10 mouse cellular contexts compared by ENCODE assay signal in genomic region chr5:39076555-39077178, GRCm38 (mm10).
DNase-seq lines count a peak whose midpoint lies in the region; ATAC-seq and TF ChIP-seq lines count a peak whose summit lies in the region.
"Had no signal": no experiment of that assay in that cellular context is flagged by ENCODE, and none has a peak within 500 bp of the region (broad histone marks: within the 10 kb centered on the region; RNA-seq: fewer than 3 reads in every experiment).

No protein-coding gene starts in this region.

- TF ChIP-seq CTCF in left cerebral cortex, adult 2 months (IDR thresholded peaks at IDR 0.05): no peak; the same call in 1 of the 2 replicates

- no peak overlapping the region for H3K27ac ChIP-seq in left cerebral cortex, adult 2 months
- H3K27ac ChIP-seq in hindbrain, embryonic 16.5 days (ENCODE audit: low read depth, low read length): no peak overlapping the region
- H3K27ac ChIP-seq: limb, embryonic 12.5 days had no signal

- H3K4me1 ChIP-seq in hindbrain, embryonic 16.5 days (ENCODE audit: control insufficient read depth, insufficient read depth, low read depth, low read length): no peaks in the 10 kb centered on the region

- H3K9me3 ChIP-seq in hindbrain, embryonic 16.5 days (ENCODE audit: control insufficient read depth, low read length): no peaks in the 10 kb centered on the region
- H3K9me3 ChIP-seq: limb, embryonic 12.5 days had no signal

- intact Hi-C loops in left cerebral cortex, adult 2 months (cut with DNase I): no loop called here

- WGBS in hindbrain, embryonic 16.5 days: 35% methylated on average over 11 of the region's 11 CpGs

- DNase-seq in left cerebral cortex, adult 2 months (ENCODE audit: extremely low spot score in 1 of 2, low spot score in 2 of 2): no peak
- DNase-seq in left cerebral cortex, adult 8-10 months (ENCODE audit: low spot score in 2 of 2): no peak
- peak; percentile 20 for DNase-seq in embryo, embryonic 11 days
- DNase-seq in right cerebral cortex, adult 2 months (ENCODE audit: low spot score in 2 of 2): peak; percentile 9 to 25
- no peak for DNase-seq in ovary, postnatal 14 days (ENCODE audit: low spot score)
- no peak for DNase-seq in lung, adult 18-20 months
- no peak for DNase-seq in layer of hippocampus, adult 9-10 months (ENCODE audit: low spot score)
- DNase-seq: heart, adult 18-20 months had no signal

- H3K4me3 ChIP-seq in left cerebral cortex, adult 2 months: peak overlapping the region; percentile 10; the same call in 1 of the 2 replicates
- H3K4me3 ChIP-seq in hindbrain, embryonic 16.5 days (ENCODE audit: low read length): no peak overlapping the region
- H3K4me3 ChIP-seq: limb, embryonic 12.5 days had no signal

- H3K4me2 ChIP-seq in hindbrain, embryonic 16.5 days (ENCODE audit: low read length): no peak overlapping the region
- H3K4me2 ChIP-seq: limb, embryonic 12.5 days had no signal

- peak; percentile 94 for ATAC-seq in hindbrain, embryonic 16.5 days

- H3K36me3 ChIP-seq in hindbrain, embryonic 16.5 days (ENCODE audit: control insufficient read depth, insufficient read depth, low read length): no peaks in the 10 kb centered on the region
- H3K36me3 ChIP-seq: limb, embryonic 12.5 days had no signal

- no peak overlapping the region for H3K9ac ChIP-seq in hindbrain, embryonic 16.5 days (ENCODE audit: low read depth, low read length)
- H3K9ac ChIP-seq: limb, embryonic 12.5 days had no signal

- no peaks in the 10 kb centered on the region for H3K27me3 ChIP-seq in hindbrain, embryonic 16.5 days (replicated peaks; ENCODE audit: control insufficient read depth, insufficient read depth, low read length)
- H3K27me3 ChIP-seq: limb, embryonic 12.5 days had no signal

Comparison
In these comparisons a context has a peak if more than half of its experiments do, and no peak if none do; other contexts are left out.
1. DNase-seq: peak in embryo, embryonic 11 days (single experiment) and right cerebral cortex, adult 2 months (2 of 2); none in left cerebral cortex, adult 2 months (0 of 2), left cerebral cortex, adult 8-10 months (0 of 2), ovary, postnatal 14 days (single experiment), lung, adult 18-20 months (0 of 2) and layer of hippocampus, adult 9-10 months (single experiment).